Mouse (Mus musculus): ENCODE measurements around the gene 4933428M09Rik.
"Not testable (repeated sequence)": the region's sequence is repeated elsewhere in the genome, so short reads cannot be mapped to it uniquely, and the experiment has no call there.

4933428M09Rik gene

GRCm38 (mm10) chrX:139178928-139179327 is at the start of gene 4933428M09Rik:
4933428M09Rik (plus strand) TSS chrX:139179228.
- DNase-seq (ENCODE audit: low read depth): peak; percentile 3

GRCm38 (mm10) chrX:139134031-139134430 is 45.0 kb upstream of the 4933428M09Rik start:
- no peak for DNase-seq (ENCODE audit: low read depth)

GRCm38 (mm10) chrX:139191506-139191905 is 12.5 kb downstream of the 4933428M09Rik start:
- peak; percentile 5 for DNase-seq (ENCODE audit: low read depth)

DNA sequence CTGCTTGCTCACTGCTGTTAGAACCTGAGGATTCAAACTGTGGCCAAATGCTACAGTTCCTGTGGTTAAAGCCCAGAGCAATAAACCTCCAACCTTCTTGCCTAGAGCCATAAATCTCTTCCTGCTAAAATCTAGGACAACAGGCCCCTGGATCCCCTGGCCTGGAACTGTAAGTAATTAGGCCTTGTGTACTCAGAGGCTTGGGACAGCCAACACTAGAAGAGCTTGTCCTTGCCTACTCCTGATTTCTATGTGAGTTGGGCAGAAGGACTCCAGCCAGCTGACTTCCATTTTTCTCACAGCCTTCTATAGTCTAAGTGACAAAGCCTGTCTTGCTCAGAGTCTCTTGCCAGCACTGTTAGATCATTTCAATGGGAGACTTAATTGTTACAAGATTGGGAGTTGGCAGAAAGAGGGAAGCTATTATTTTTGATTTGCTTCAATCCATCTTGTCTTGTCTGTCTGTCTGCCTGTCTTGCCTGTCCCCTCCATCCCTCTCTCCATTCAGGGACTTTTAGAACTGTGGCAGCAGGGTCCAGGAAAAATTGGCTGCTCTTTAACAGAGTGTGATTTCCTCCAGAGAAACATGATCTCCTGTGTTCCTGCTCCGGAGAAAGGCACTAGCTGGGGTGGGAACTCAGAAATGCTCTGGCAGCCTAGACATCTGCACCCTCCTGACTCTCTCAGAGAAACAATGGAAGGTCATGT is 15.7 kb downstream of the 4933428M09Rik start:
- DNase-seq (ENCODE audit: low read depth): no peak

DNA sequence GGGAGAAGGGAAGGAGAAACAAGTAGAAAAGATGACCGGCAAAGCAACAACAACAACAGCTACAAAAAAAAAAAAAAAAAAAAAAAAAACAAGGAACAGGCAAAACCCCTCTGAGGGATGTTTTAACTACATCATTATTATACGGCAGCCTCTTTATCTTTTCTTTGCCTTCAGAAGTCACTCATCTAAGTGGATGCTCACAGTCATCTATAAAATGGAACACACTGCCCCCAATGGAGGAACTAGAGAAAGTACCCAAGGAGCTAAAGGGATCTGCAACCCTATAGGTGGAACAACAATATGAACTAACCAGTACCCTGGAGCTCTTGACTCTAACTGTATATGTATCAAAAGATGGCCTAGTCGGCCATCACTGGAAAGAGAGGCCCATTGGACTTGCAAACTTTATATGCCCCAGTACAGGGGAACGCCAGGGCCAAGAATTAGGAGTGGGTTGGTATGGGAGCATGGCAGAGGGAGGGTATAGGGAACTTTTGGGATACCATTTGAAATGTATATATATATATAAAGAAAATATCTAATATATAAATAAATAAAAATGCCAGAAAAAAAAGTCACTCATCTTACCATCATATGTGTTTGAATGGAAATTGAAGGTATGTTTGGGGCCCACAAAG is 30.3 kb downstream of the 4933428M09Rik start:
- not testable (repeated sequence) for DNase-seq (ENCODE audit: low read depth)

GRCm38 (mm10) chrX:139209829-139210225 is 30.8 kb downstream of the 4933428M09Rik start, which contains the start of gene Mum1l1:
Mum1l1 (plus strand) TSS chrX:139210042.
- DNase-seq (ENCODE audit: low read depth): peak; percentile 79

GRCm38 (mm10) chrX:139214765-139215164 is 35.7 kb downstream of the 4933428M09Rik start:
- DNase-seq (ENCODE audit: low read depth): no peak

- DNase-seq (ENCODE audit: low read depth): no peak
These were observed 37.4 kb downstream of the 4933428M09Rik start for GRCm38 (mm10) chrX:139216409-139216808.

DNA sequence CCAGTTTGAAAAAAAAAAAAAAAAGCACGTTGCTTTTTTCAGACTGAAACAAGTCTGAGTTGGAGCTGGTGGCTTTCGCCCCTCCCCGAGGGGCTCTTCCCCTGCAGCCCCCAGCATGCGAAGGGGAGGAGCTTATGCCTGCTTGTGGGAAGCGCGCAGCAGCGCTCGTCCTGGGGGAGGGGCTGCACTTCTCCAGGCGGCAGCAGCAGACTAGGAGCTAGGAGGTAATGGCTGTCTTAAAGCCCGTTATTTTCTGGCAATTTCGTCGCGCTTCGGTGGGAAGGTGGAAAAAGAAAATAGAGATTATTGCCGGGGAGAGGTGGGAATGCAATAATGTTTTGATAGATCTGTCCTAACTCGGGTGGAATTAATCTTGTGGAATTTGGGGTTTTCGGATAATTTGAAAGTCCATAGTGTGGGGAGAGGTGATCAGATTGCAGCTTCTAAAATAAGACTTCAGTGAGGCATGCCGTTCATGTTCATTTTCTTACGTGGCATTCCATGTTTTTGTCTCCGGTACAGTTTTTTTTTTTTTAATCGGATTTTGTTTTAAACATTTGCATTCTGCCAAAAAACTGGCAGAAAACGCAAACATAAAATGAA is 38.1 kb downstream of the 4933428M09Rik start:
- DNase-seq (ENCODE audit: low read depth): peak; percentile 77

- DNase-seq (ENCODE audit: low read depth): no peak
These were observed 38.7 kb downstream of the 4933428M09Rik start for GRCm38 (mm10) chrX:139217776-139218175.

DNA sequence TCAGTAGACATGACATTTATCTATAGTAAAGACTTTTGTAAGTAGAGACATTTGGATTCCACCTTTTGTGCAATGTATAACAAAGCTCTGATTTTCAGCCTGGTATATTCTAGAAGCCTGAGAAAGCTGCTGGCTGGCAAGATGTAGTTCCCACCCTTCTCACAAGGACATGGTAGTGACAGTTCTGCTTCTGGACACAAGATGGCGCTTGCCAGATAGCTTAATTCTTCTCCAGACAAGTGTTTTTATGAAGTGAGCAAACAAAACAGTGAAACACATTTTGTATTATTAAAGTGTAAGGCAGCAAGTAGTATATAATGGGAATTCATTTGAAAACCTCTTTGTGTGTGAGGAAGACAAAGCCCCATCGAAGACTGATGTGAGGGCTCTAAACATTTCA is 40.0 kb downstream of the 4933428M09Rik start:
- peak; percentile 80 for DNase-seq (ENCODE audit: low read depth)

DNA sequence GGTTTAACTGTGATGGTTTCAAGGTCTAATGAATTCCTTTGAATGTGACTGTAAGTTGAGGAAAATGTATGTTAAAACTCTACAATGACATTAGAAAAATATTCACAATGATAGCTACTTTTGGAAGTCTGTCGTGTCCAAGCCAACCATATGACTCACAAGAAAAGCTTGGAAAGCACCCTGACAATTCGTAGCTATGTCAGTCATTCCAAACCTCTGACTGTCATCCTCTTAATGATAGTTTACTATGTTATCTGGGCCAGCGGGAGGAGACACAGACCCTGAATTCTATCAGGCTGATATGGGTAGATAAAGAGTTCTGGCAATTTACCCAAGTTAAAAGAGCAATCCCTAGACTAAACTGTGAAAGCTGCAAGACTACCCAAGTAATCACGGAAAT is 41.8 kb downstream of the 4933428M09Rik start:
- peak; percentile 48 for DNase-seq (ENCODE audit: low read depth)

DNA sequence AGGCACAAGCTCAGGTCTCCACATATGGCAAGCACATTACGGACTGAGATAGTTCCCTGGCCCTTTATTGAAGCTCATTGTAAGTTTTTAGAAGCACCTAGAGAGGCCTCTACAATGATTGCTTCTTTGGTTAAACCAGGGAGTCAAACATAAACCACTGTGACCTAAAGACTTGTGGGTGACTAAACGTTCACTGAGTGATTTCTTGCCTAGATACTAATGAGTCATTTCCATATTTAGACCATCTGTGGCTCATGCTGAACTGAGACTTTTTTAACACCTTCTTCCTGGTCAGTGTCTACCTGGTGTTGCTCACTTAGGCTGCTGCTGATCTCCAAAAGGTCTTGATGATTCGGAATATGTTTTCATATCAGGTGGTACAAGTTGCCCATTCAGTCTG is 42.9 kb downstream of the 4933428M09Rik start:
- DNase-seq (ENCODE audit: low read depth): peak; percentile 20

Measured in NIH3T3 (cell line).